Mouse (Mus musculus) bone marrow macrophage, adult 2 months (primary cell): ENCODE results near the gene Agtr1a.

ENCODE experiments used
- CTCF ChIP-seq: IDR thresholded peaks from 2 replicates; pipeline ENCODE4 v1.5.1; 2012; ENCODE audit warnings: low read depth, mild to moderate bottlenecking, low read length, moderate library complexity
- POLR2A ChIP-seq: IDR thresholded peaks from 2 replicates; pipeline ENCODE4 v1.6.1; 2012; ENCODE audit warnings: mild to moderate bottlenecking, low read depth, low read length, borderline replicate concordance

DNA sequence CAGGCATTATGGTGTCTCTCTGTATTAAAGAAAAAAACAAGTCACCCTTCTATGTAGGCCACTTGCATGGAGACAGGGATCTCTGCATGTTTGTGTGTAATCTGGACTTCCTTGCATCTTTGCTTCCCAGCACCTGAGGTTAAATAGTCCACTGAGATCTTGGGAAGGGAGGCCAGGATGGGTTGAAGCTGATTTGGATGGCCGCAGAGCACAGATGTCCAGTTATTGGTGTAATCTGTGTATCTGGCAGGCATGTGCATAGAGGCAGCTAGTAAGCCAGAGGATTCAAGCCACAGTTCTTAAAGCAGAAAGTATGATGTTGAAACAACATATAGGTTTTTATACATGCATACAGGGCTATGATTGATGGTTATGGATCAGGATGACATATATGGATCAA lies 91.2 kb downstream of the Agtr1a start:
- no peak for TF ChIP-seq POLR2A
- TF ChIP-seq CTCF: no peak
